Mouse (Mus musculus) CD4-positive, CD25-positive, alpha-beta regulatory T cell, adult 4 months (primary cell): ENCODE results near the gene Speer1. TPM values are rescaled to one million over a fixed set of nuclear protein-coding genes. Genes with fewer than 3 reads are reported as not detected.
"Not testable (repeated sequence)": the region's sequence is repeated elsewhere in the genome, so short reads cannot be mapped to it uniquely, and the experiment has no call there.

Experiments used
- ATAC-seq: one replicate; pipeline ENCODE4 v1.8.0; 2017
- polyA plus RNA-seq, 2 experiments: library from polyadenylated mRNA; unstranded; fragments of 100-300 nt; shearing (Covaris generic); gene quantifications; one replicate each; pipeline ENCODE4 v1.2.1; 2017

Speer1 gene
- not detected for polyA plus RNA-seq

- ATAC-seq: not testable (repeated sequence)
Measured at GRCm38 (mm10) chr5:11341216-11341615, at the start of gene Speer1. Gene Speer1, plus strand, starts transcription at chr5:11341516.

Other genes with a start within 250 kb of the Speer1 start
- gene Gm8879, start 213.9 kb upstream of the Speer1 start, polyA plus RNA-seq: not detected
- not detected for gene Gm5861, start 158.4 kb upstream of the Speer1 start, polyA plus RNA-seq
- not detected for gene Gm8890, start 85.5 kb upstream of the Speer1 start, polyA plus RNA-seq
- gene Gm8897, start 74.9 kb downstream of the Speer1 start, polyA plus RNA-seq: not detected
- not detected for gene Gm8906, start 161.2 kb downstream of the Speer1 start, polyA plus RNA-seq